Mouse (Mus musculus) frontal cortex, postnatal 36 days (tissue): ENCODE data around the gene Slc38a6.

ENCODE experiments used
- DNase-seq, 2 experiments: peaks; one replicate each; pipeline ENCODE4 v3.0.0; 2022; ENCODE audit warnings: low spot score in 2 of 2

The Slc38a6 gene

GRCm38 (mm10) chr12:73393018-73393417, 106.4 kb downstream of the Slc38a6 start:
- DNase-seq: no peak

- DNase-seq: no peak
Measured at GRCm38 (mm10) chr12:73393881-73394291, 107.3 kb downstream of the Slc38a6 start.

- no peak for DNase-seq
Measured at GRCm38 (mm10) chr12:73394571-73394970, 108.0 kb downstream of the Slc38a6 start.

GRCm38 (mm10) chr12:73399426-73399825, 112.8 kb downstream of the Slc38a6 start:
- no peak for DNase-seq

- no peak for DNase-seq
Measured at GRCm38 (mm10) chr12:73400481-73401025, 114.0 kb downstream of the Slc38a6 start.

- no peak for DNase-seq
Measured at GRCm38 (mm10) chr12:73401520-73402130, 115.0 kb downstream of the Slc38a6 start.

GRCm38 (mm10) chr12:73402137-73402712, 115.6 kb downstream of the Slc38a6 start:
- no peak for DNase-seq

GRCm38 (mm10) chr12:73402851-73403665, 116.5 kb downstream of the Slc38a6 start:
- no peak for DNase-seq
